Mouse (Mus musculus): ENCODE measurements around the gene Pdgfra. TPM values are rescaled to one million over a fixed set of nuclear protein-coding genes. Genes with fewer than 3 reads are reported as not detected.

Gene Pdgfra
- polyA plus RNA-seq, 1 experiment, result 115 TPM

GRCm38 (mm10) chr5:75198413-75198812 is 46.3 kb downstream of the Pdgfra start:
- H3K4me1 ChIP-seq (ENCODE audit: control insufficient read depth, insufficient read depth, low read length), result no peaks in the 10 kb centered on the region
- no peak overlapping the region for H3K4me3 ChIP-seq (ENCODE audit: insufficient read depth, low read length)
- H3K27ac ChIP-seq (ENCODE audit: insufficient read depth, low read length), result no peak overlapping the region
- TF ChIP-seq POLR2A (IDR thresholded peaks at IDR 0.05; ENCODE audit: low read depth, low read length) (no peak), CTCF (IDR thresholded peaks at IDR 0.05; ENCODE audit: borderline replicate concordance, insufficient read depth, low read length) (no peak)

- Histone ChIP-seq H3K27ac (ENCODE audit: insufficient read depth, low read length) (no peak overlapping the region), H3K4me3 (ENCODE audit: insufficient read depth, low read length) (no peak overlapping the region), H3K4me1 (ENCODE audit: control insufficient read depth, insufficient read depth, low read length) (no peaks in the 10 kb centered on the region)
- TF ChIP-seq CTCF (IDR thresholded peaks at IDR 0.05; ENCODE audit: borderline replicate concordance, insufficient read depth, low read length) (no peak), POLR2A (IDR thresholded peaks at IDR 0.05; ENCODE audit: low read depth, low read length) (no peak)
Measured at GRCm38 (mm10) chr5:75199698-75200365, 47.7 kb downstream of the Pdgfra start.

- no peak overlapping the region for H3K27ac ChIP-seq (ENCODE audit: insufficient read depth, low read length)
- no peak overlapping the region for H3K4me3 ChIP-seq (ENCODE audit: insufficient read depth, low read length)
- no peaks in the 10 kb centered on the region for H3K4me1 ChIP-seq (ENCODE audit: control insufficient read depth, insufficient read depth, low read length)
- TF ChIP-seq POLR2A (IDR thresholded peaks at IDR 0.05; ENCODE audit: low read depth, low read length), result no peak
- TF ChIP-seq CTCF (IDR thresholded peaks at IDR 0.05; ENCODE audit: borderline replicate concordance, insufficient read depth, low read length), result no peak
Measured at GRCm38 (mm10) chr5:75200366-75200724, 48.3 kb downstream of the Pdgfra start.

GRCm38 (mm10) chr5:75207905-75208304 is 55.8 kb downstream of the Pdgfra start:
- no peak for TF ChIP-seq POLR2A (IDR thresholded peaks at IDR 0.05; ENCODE audit: low read depth, low read length)
- TF ChIP-seq CTCF (IDR thresholded peaks at IDR 0.05; ENCODE audit: borderline replicate concordance, insufficient read depth, low read length), result no peak
- no peaks in the 10 kb centered on the region for H3K4me1 ChIP-seq (ENCODE audit: control insufficient read depth, insufficient read depth, low read length)
- H3K4me3 ChIP-seq (ENCODE audit: insufficient read depth, low read length), result no peak overlapping the region
- H3K27ac ChIP-seq (ENCODE audit: insufficient read depth, low read length), result no peak overlapping the region

- TF ChIP-seq POLR2A (IDR thresholded peaks at IDR 0.05; ENCODE audit: low read depth, low read length) (no peak), CTCF (IDR thresholded peaks at IDR 0.05; ENCODE audit: borderline replicate concordance, insufficient read depth, low read length) (no peak)
- no peak overlapping the region for H3K27ac ChIP-seq (ENCODE audit: insufficient read depth, low read length)
- no peaks in the 10 kb centered on the region for H3K4me1 ChIP-seq (ENCODE audit: control insufficient read depth, insufficient read depth, low read length)
- H3K4me3 ChIP-seq (ENCODE audit: insufficient read depth, low read length), result no peak overlapping the region
Measured at GRCm38 (mm10) chr5:75209966-75210365, 57.9 kb downstream of the Pdgfra start.

GRCm38 (mm10) chr5:75214520-75214919 is 62.4 kb downstream of the Pdgfra start:
- no peak overlapping the region for H3K27ac ChIP-seq (ENCODE audit: insufficient read depth, low read length)
- TF ChIP-seq POLR2A (IDR thresholded peaks at IDR 0.05; ENCODE audit: low read depth, low read length) (no peak), CTCF (IDR thresholded peaks at IDR 0.05; ENCODE audit: borderline replicate concordance, insufficient read depth, low read length) (no peak)
- H3K4me3 ChIP-seq (ENCODE audit: insufficient read depth, low read length), result no peak overlapping the region
- H3K4me1 ChIP-seq (ENCODE audit: control insufficient read depth, insufficient read depth, low read length), result no peaks in the 10 kb centered on the region

- no peak overlapping the region for H3K4me3 ChIP-seq (ENCODE audit: insufficient read depth, low read length)
- no peak for TF ChIP-seq CTCF (IDR thresholded peaks at IDR 0.05; ENCODE audit: borderline replicate concordance, insufficient read depth, low read length)
- no peak for TF ChIP-seq POLR2A (IDR thresholded peaks at IDR 0.05; ENCODE audit: low read depth, low read length)
- no peaks in the 10 kb centered on the region for H3K4me1 ChIP-seq (ENCODE audit: control insufficient read depth, insufficient read depth, low read length)
- H3K27ac ChIP-seq (ENCODE audit: insufficient read depth, low read length), result no peak overlapping the region
Measured at GRCm38 (mm10) chr5:75214929-75215328, 62.8 kb downstream of the Pdgfra start.

GRCm38 (mm10) chr5:75215678-75216256 is 63.7 kb downstream of the Pdgfra start:
- Histone ChIP-seq H3K4me1 (ENCODE audit: control insufficient read depth, insufficient read depth, low read length) (no peaks in the 10 kb centered on the region), H3K27ac (ENCODE audit: insufficient read depth, low read length) (no peak overlapping the region), H3K4me3 (ENCODE audit: insufficient read depth, low read length) (no peak overlapping the region)
- TF ChIP-seq CTCF (IDR thresholded peaks at IDR 0.05; ENCODE audit: borderline replicate concordance, insufficient read depth, low read length), result no peak
- no peak for TF ChIP-seq POLR2A (IDR thresholded peaks at IDR 0.05; ENCODE audit: low read depth, low read length)

GRCm38 (mm10) chr5:75221610-75222009 is 69.5 kb downstream of the Pdgfra start:
- TF ChIP-seq POLR2A (IDR thresholded peaks at IDR 0.05; ENCODE audit: low read depth, low read length) (no peak), CTCF (IDR thresholded peaks at IDR 0.05; ENCODE audit: borderline replicate concordance, insufficient read depth, low read length) (no peak)
- no peak overlapping the region for H3K4me3 ChIP-seq (ENCODE audit: insufficient read depth, low read length)

GRCm38 (mm10) chr5:75222491-75223265 is 70.6 kb downstream of the Pdgfra start:
- TF ChIP-seq CTCF (IDR thresholded peaks at IDR 0.05; ENCODE audit: borderline replicate concordance, insufficient read depth, low read length), result no peak
- TF ChIP-seq POLR2A (IDR thresholded peaks at IDR 0.05; ENCODE audit: low read depth, low read length), result no peak
- no peak overlapping the region for H3K4me3 ChIP-seq (ENCODE audit: insufficient read depth, low read length)
- H3K27ac ChIP-seq (ENCODE audit: insufficient read depth, low read length), result no peak overlapping the region
- H3K4me1 ChIP-seq (ENCODE audit: control insufficient read depth, insufficient read depth, low read length), result no peaks in the 10 kb centered on the region

More at GRCm38 (mm10) chr5:75221610-75222009, 69.5 kb downstream of the Pdgfra start:
- Histone ChIP-seq H3K27ac (ENCODE audit: insufficient read depth, low read length) (no peak overlapping the region), H3K4me1 (ENCODE audit: control insufficient read depth, insufficient read depth, low read length) (no peaks in the 10 kb centered on the region)

Measured in embryonic fibroblast, embryonic 13.5 days (primary cell).